Mouse (Mus musculus) CH12.LX (cell line): ENCODE measurements around the gene Cd320.
A peak's percentile ranks its signal among the peaks of the same experiment; 100 is the strongest.
"Not testable (repeated sequence)": the region's sequence is repeated elsewhere in the genome, so short reads cannot be mapped to it uniquely, and the experiment has no call there.

Source experiments
- CHD2 ChIP-seq: IDR thresholded peaks from 2 replicates; pipeline ENCODE4 v1.6.1; 2011; ENCODE audit warnings: low read length, improper control_type of control experiment
- CTCF ChIP-seq, 2 experiments: IDR thresholded peaks in 1 of 2; conservative IDR thresholded peaks in 1 of 2; 2 replicates each; pipeline ENCODE4 v1.5.1; 2011 to 2012; ENCODE audit warnings: low read depth in 2 of 2, low read length in 2 of 2, improper control_type of control experiment in 1 of 2, inconsistent platforms in 1 of 2, mild to moderate bottlenecking in 1 of 2, moderate library complexity in 1 of 2
- EP300 ChIP-seq: IDR thresholded peaks from 2 replicates; pipeline ENCODE4 v1.6.1; 2011; ENCODE audit warnings: low read length, improper control_type of control experiment
- HCFC1 ChIP-seq: IDR thresholded peaks from 2 replicates; pipeline ENCODE4 v1.6.1; 2012; ENCODE audit warnings: low read depth, mild to moderate bottlenecking, inconsistent platforms, low read length, improper control_type of control experiment
- JUN ChIP-seq: IDR thresholded peaks from 2 replicates; pipeline ENCODE4 v1.6.1; 2011; ENCODE audit warnings: low read depth, mild to moderate bottlenecking, low read length, improper control_type of control experiment, moderate library complexity; ENCODE audit not compliant: insufficient read depth
- MAFK ChIP-seq: IDR thresholded peaks from 2 replicates; pipeline ENCODE4 v1.6.1; 2011; ENCODE audit warnings: low read length, improper control_type of control experiment; ENCODE audit not compliant: insufficient replicate concordance
- RAD21 ChIP-seq: IDR thresholded peaks from 2 replicates; pipeline ENCODE4 v1.6.1; 2011; ENCODE audit warnings: low read depth, mild to moderate bottlenecking, low read length, improper control_type of control experiment, moderate library complexity
- USF1 ChIP-seq: IDR thresholded peaks from 2 replicates; pipeline ENCODE4 v1.6.1; 2014; ENCODE audit warnings: low read depth, mild to moderate bottlenecking, inconsistent platforms, low read length, improper control_type of control experiment

GRCm38 (mm10) chr17:33891892-33892291 lies 49.0 kb downstream of the Cd320 start:
- TF ChIP-seq JUN, MAFK, USF1, HCFC1, RAD21, EP300, CHD2: not testable (repeated sequence)
- peak in 1 of 2 experiments; percentile 14; a peak in 1 of 4 replicates for TF ChIP-seq CTCF (conservative IDR thresholded peaks at IDR 0.05 in 1 of 2, IDR thresholded peaks at IDR 0.05 in 1 of 2; ENCODE audit: low read depth in 2 of 2, low read length in 2 of 2)
